Mouse (Mus musculus) gastrocnemius, postnatal 4 days (tissue): ENCODE results near the gene Dact1. TPM values are rescaled to one million over a fixed set of nuclear protein-coding genes. Genes with fewer than 3 reads are reported as not detected.

ENCODE experiments used
- DNase-seq, 2 experiments: peaks; one replicate each; pipeline ENCODE4 v3.0.0; 2021 to 2022; ENCODE audit warnings: low spot score in 2 of 2, mixed read lengths in 2 of 2
- total RNA-seq, 2 experiments: library from RNA; stranded (reverse); gene quantifications; 2 replicates each; pipeline ENCODE4 v1.2.3; 2021

Gene Dact1
- total RNA-seq, 2 experiments from 2014 or later: 36.5 to 39.1 TPM

- peak in 1 of 2 experiments; percentile 16 for DNase-seq
These were observed 23.9 kb downstream of the Dact1 start for GRCm38 (mm10) chr12:71333561-71333960.

GRCm38 (mm10) chr12:71337025-71337582, 27.4 kb downstream of the Dact1 start:
- DNase-seq: no peak

- no peak for DNase-seq
These were observed 28.3 kb downstream of the Dact1 start for GRCm38 (mm10) chr12:71337896-71338463.

- no peak for DNase-seq
These were observed 29.6 kb downstream of the Dact1 start for GRCm38 (mm10) chr12:71339142-71339848.

GRCm38 (mm10) chr12:71342397-71342796, 32.7 kb downstream of the Dact1 start:
- peak in 1 of 2 experiments; percentile 27 for DNase-seq

GRCm38 (mm10) chr12:71345471-71345870, 35.8 kb downstream of the Dact1 start:
- DNase-seq: no peak

GRCm38 (mm10) chr12:71346071-71346470, 36.4 kb downstream of the Dact1 start:
- DNase-seq: no peak

- no peak for DNase-seq
These were observed 38.8 kb downstream of the Dact1 start for GRCm38 (mm10) chr12:71348401-71348896.

GRCm38 (mm10) chr12:71350077-71350476, 40.4 kb downstream of the Dact1 start:
- DNase-seq: no peak

GRCm38 (mm10) chr12:71354656-71355055, 45.0 kb downstream of the Dact1 start:
- DNase-seq: no peak

- DNase-seq: no peak
These were observed 45.4 kb downstream of the Dact1 start for GRCm38 (mm10) chr12:71355092-71355491.

- no peak for DNase-seq
These were observed 51.9 kb downstream of the Dact1 start for GRCm38 (mm10) chr12:71361616-71362015.

- DNase-seq: no peak
These were observed 52.7 kb downstream of the Dact1 start for GRCm38 (mm10) chr12:71362425-71362824.

GRCm38 (mm10) chr12:71364106-71364505, 54.4 kb downstream of the Dact1 start:
- no peak for DNase-seq

- DNase-seq: no peak
These were observed 54.8 kb downstream of the Dact1 start for GRCm38 (mm10) chr12:71364531-71364930.

GRCm38 (mm10) chr12:71365208-71365607, 55.5 kb downstream of the Dact1 start:
- no peak for DNase-seq

GRCm38 (mm10) chr12:71366175-71366574, 56.5 kb downstream of the Dact1 start:
- DNase-seq: peak in 1 of 2 experiments; percentile 26

GRCm38 (mm10) chr12:71368631-71369030, 58.9 kb downstream of the Dact1 start:
- no peak for DNase-seq
